Mouse (Mus musculus) ovary, postnatal 14 days (tissue): ENCODE measurements around the gene Car7.
"Not testable (repeated sequence)": the region's sequence is repeated elsewhere in the genome, so short reads cannot be mapped to it uniquely, and the experiment has no call there.

Source experiments
- DNase-seq: peaks from one replicate; pipeline ENCODE4 v3.0.0; 2022; ENCODE audit warnings: low spot score

Car7 gene

DNA sequence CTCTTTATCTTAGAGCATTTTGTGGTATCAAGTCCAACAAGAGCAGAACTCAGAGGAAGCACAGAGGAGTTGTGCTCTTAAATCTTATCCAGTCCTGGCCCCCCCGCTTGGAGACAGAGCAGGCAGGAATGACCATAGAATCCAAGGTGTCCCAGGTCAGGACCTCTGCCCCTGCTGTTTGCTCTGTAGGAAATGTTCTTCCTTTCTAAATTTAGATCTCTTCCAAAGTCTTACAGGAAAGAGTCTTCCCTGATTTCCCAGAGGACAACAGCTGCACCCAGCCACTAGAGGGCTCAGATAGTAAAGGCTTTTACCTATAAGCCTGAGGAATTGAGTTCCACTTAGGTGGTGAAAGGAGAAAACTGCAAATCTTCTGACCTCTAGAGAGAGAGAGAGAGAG is 35.1 kb downstream of the Car7 start:
- no peak for DNase-seq

- DNase-seq = peak; percentile 70
These were observed 36.2 kb downstream of the Car7 start for GRCm38 (mm10) chr8:104570436-104571343.

GRCm38 (mm10) chr8:104576820-104577219 is 42.3 kb downstream of the Car7 start:
- no peak for DNase-seq

DNA sequence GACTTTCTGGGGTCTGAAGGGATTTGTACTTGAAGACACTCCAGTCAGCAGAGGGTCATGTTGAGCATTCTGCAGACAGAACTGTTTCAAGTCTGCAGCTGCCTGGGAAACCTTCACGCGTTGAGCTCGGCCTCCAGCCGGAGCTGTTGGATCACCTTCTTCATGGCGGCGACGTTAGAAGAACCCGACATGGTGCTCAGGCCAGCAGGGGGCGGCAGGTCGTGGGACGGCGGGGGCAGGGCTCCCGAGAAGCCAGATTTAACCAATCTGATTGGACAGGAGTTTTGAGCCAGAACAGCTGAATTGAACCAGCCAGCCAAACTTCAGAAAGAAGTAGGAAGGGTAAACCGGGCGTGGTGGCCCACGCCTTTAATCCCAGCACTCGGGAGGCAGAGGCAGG is 43.1 kb downstream of the Car7 start:
- not testable (repeated sequence) for DNase-seq

DNA sequence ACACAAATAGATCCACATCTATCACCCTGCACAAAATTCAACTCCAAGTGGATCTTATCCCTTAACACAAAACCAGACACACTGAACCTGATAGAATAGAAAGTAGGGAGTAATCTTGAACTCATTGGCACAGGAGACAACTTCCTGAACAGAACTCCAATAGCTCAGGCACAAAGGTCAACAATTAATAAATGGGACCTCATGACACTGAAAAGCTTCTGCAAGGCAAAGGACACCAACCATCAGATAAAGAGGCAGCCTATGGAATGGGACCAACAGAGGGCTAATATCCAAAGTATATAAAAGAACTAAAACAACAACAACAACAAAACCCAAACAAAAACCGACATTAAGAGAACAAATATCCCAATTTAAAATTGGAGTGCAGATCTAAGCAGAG is 50.0 kb downstream of the Car7 start:
- no peak for DNase-seq

GRCm38 (mm10) chr8:104590284-104590683 is 55.8 kb downstream of the Car7 start:
- no peak for DNase-seq

DNA sequence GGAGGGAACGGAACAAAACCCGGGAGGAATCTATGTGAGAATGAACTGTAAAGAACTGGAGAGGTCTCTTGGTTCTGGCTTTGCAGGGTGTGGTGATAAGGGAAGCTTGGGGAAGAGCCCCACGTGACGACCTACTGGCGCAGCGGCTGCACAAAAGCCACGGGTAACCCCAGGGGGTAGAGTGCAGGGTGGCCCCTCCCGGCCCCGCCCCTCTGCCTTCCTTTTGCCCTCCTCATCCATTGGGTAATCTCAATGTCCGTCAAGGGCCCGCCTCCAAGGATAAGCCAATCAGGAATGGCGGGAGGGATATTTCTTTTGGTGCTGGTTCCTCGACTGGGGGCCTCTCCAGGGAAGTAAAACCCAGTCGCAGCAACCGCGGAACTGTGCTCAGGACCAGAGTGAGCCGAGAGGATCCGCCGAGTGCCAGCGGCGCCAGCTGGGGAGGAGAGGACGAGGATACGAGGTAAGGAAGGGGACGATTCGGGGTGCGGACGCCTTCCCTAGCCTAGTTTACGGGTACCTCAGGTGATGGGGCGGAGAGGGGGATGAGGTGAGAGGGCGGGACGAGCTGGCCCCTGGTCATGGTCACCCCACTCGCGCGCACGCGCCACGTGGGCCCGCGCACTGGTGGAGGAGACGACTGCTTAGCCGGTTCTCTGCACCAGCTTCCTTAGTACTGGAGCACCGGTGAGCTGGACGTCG is 56.8 kb downstream of the Car7 start, which contains the start of gene Pdp2:
Gene Pdp2, plus strand, starts transcription at position 319 of the 702 bp plus-strand sequence.
- DNase-seq = peak; percentile 86

- DNase-seq = no peak
These were observed 57.4 kb downstream of the Car7 start for GRCm38 (mm10) chr8:104591856-104592255.

GRCm38 (mm10) chr8:104592566-104592965 is 58.1 kb downstream of the Car7 start:
- no peak for DNase-seq

- no peak for DNase-seq
These were observed 59.2 kb downstream of the Car7 start for GRCm38 (mm10) chr8:104593536-104594325.

GRCm38 (mm10) chr8:104594611-104595362 is 60.3 kb downstream of the Car7 start:
- no peak for DNase-seq

GRCm38 (mm10) chr8:104595773-104596536 is 61.5 kb downstream of the Car7 start:
- DNase-seq = no peak

- no peak for DNase-seq
These were observed 63.2 kb downstream of the Car7 start for GRCm38 (mm10) chr8:104597656-104598055.

DNA sequence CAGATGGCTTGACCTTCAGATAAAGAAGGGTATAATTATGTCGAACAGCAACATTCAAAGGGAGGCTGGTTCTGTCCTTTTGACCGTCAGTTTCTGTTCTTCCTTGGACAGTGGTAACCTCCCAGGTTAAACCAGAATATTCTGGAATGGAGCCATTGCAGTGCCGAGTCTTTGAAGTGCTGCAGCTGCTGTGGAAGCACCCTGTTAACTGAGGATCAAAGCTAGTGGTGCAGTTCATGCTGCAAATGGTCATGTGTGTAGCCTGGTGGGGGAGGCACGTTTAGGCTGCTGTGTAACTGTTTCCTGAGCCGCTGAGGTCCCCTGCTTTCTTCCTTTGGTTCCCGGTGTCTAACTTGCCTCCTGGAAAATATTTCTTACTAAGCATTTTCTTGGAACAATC is 64.0 kb downstream of the Car7 start:
- DNase-seq = no peak
